Mouse (Mus musculus): ENCODE data around the gene Vwf. TPM values are rescaled to one million over a fixed set of nuclear protein-coding genes. Genes with fewer than 3 reads are reported as not detected.

The Vwf gene
- total RNA-seq (2022): 10 to 100 TPM; 13.4 to 20.8 (median 15.4) TPM

GRCm38 (mm10) chr6:125546474-125546873, at the start of gene Vwf:
Gene Vwf, plus strand, starts transcription at chr6:125546774.
- no peak for DNase-seq (ENCODE audit: low spot score in 2 of 2)

- DNase-seq (ENCODE audit: low spot score in 2 of 2): peak in 1 of 2 experiments; percentile 38
Measured at GRCm38 (mm10) chr6:125498062-125498461, 48.5 kb upstream of the Vwf start.

- DNase-seq (ENCODE audit: low spot score in 2 of 2): no peak
Measured at GRCm38 (mm10) chr6:125503186-125503802, 43.3 kb upstream of the Vwf start.

- DNase-seq (ENCODE audit: low spot score in 2 of 2): no peak
Measured at GRCm38 (mm10) chr6:125504622-125505355, 41.8 kb upstream of the Vwf start.

- no peak for DNase-seq (ENCODE audit: low spot score in 2 of 2)
Measured at GRCm38 (mm10) chr6:125506427-125506826, 40.1 kb upstream of the Vwf start.

GRCm38 (mm10) chr6:125509783-125510182, 36.8 kb upstream of the Vwf start:
- no peak for DNase-seq (ENCODE audit: low spot score in 2 of 2)

GRCm38 (mm10) chr6:125510645-125511044, 35.9 kb upstream of the Vwf start:
- no peak for DNase-seq (ENCODE audit: low spot score in 2 of 2)

- no peak for DNase-seq (ENCODE audit: low spot score in 2 of 2)
Measured at GRCm38 (mm10) chr6:125511196-125511595, 35.4 kb upstream of the Vwf start.

GRCm38 (mm10) chr6:125512950-125513596, 33.5 kb upstream of the Vwf start:
- no peak for DNase-seq (ENCODE audit: low spot score in 2 of 2)

- DNase-seq (ENCODE audit: low spot score in 2 of 2): no peak
Measured at GRCm38 (mm10) chr6:125515503-125516315, 30.9 kb upstream of the Vwf start.

- DNase-seq (ENCODE audit: low spot score in 2 of 2): no peak
Measured at GRCm38 (mm10) chr6:125521558-125522193, 24.9 kb upstream of the Vwf start.

- no peak for DNase-seq (ENCODE audit: low spot score in 2 of 2)
Measured at GRCm38 (mm10) chr6:125524027-125524426, 22.5 kb upstream of the Vwf start.

GRCm38 (mm10) chr6:125526066-125526465, 20.5 kb upstream of the Vwf start:
- no peak for DNase-seq (ENCODE audit: low spot score in 2 of 2)

GRCm38 (mm10) chr6:125528614-125529200, 17.9 kb upstream of the Vwf start:
- no peak for DNase-seq (ENCODE audit: low spot score in 2 of 2)

GRCm38 (mm10) chr6:125529479-125529878, 17.1 kb upstream of the Vwf start:
- no peak for DNase-seq (ENCODE audit: low spot score in 2 of 2)

GRCm38 (mm10) chr6:125533104-125533650, 13.4 kb upstream of the Vwf start:
- no peak for DNase-seq (ENCODE audit: low spot score in 2 of 2)

GRCm38 (mm10) chr6:125534990-125535389, 11.6 kb upstream of the Vwf start:
- no peak for DNase-seq (ENCODE audit: low spot score in 2 of 2)

- no peak for DNase-seq (ENCODE audit: low spot score in 2 of 2)
Measured at GRCm38 (mm10) chr6:125538469-125538868, 8.1 kb upstream of the Vwf start.

GRCm38 (mm10) chr6:125539423-125539822, 7.2 kb upstream of the Vwf start:
- DNase-seq (ENCODE audit: low spot score in 2 of 2): no peak

GRCm38 (mm10) chr6:125540199-125540598, 6.4 kb upstream of the Vwf start:
- no peak for DNase-seq (ENCODE audit: low spot score in 2 of 2)
